Mouse (Mus musculus) CD4-positive, CD25-positive, alpha-beta regulatory T cell (primary cell): ENCODE results near the gene Tnfrsf23. TPM values are rescaled to one million over a fixed set of nuclear protein-coding genes. Genes with fewer than 3 reads are reported as not detected.

ENCODE experiments used
- polyA plus RNA-seq: library from polyadenylated mRNA; unstranded; fragments of 100-300 nt; shearing (Covaris generic); gene quantifications from one replicate; pipeline ENCODE4 v1.2.1, GENCODE M21; 2017

The Tnfrsf23 gene
- 2.5 TPM for polyA plus RNA-seq

GRCm38 (mm10) chr7:143685359-143686067 lies at the start of gene Tnfrsf23:
Tnfrsf23 (minus strand) TSS chr7:143685872.

DNA sequence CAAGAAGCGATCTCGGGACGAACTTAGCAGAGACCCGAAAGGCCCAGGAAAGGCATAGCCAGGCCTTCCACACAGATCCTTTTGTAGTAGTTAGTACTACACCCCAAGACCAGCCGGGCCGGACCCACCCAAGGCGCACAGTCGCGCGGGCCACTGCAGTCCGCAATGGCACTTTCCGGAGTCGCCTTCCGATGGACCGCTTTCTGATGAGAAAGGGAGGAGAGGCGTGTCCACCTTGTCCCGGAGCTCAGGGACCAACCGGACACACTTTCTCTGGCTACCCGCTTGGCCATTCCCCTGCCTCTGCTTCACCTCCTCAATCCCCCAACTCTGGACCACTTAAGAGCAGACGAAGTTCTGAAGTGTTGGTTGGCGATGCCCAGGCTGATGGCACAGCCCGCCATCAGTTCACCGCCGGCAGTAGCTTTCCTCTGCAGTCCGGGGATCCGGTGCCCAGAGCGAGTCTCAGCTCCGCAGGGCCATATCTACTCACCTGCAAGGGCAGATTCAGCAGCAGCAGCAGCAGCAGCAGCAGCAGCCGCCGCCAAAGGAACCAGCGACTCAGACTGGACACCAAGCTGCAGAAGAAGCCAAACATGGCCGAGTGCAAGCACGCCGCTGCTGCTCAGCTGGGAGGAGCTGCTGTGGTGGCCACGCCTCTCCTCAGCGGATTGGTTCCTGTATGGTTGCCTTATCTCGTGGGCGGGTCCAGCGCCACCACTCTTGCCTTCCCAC lies 36.5 kb downstream of the Tnfrsf23 start, which contains the start of gene Tnfrsf22:
TSS of gene Tnfrsf22 (minus strand) at position 628 of the 735 bp plus-strand sequence.

GRCm38 (mm10) chr7:143628540-143628939 lies 57.1 kb downstream of the Tnfrsf23 start, which contains the start of gene Tnfrsf26:
Tnfrsf26 (minus strand) TSS chr7:143628722.

Other genes starting within 250 kb of the Tnfrsf23 start
- gene Cdkn1c, start 224.8 kb downstream of the Tnfrsf23 start, polyA plus RNA-seq, result 7.4 TPM
- gene Slc22a18, start 212.1 kb downstream of the Tnfrsf23 start, polyA plus RNA-seq, result 0.51 TPM
- not detected for gene Phlda2, start 182.7 kb downstream of the Tnfrsf23 start, polyA plus RNA-seq
- gene Nap1l4, start 136.8 kb downstream of the Tnfrsf23 start, polyA plus RNA-seq, result 299 TPM
- 48.2 TPM for gene Cars, start 85.8 kb downstream of the Tnfrsf23 start, polyA plus RNA-seq
- 24.0 TPM for gene Tnfrsf26, start 57.1 kb downstream of the Tnfrsf23 start, polyA plus RNA-seq
- gene Tnfrsf22, start 36.2 kb downstream of the Tnfrsf23 start, polyA plus RNA-seq, result 22.3 TPM
- 21.2 TPM for gene Osbpl5, start 71.1 kb upstream of the Tnfrsf23 start, polyA plus RNA-seq
- not detected for gene Mrgprg, start 81.1 kb upstream of the Tnfrsf23 start, polyA plus RNA-seq
- gene Mrgpre, start 98.6 kb upstream of the Tnfrsf23 start, polyA plus RNA-seq, result 7.4 TPM
- gene Nadsyn1, start 137.0 kb upstream of the Tnfrsf23 start, polyA plus RNA-seq, result 17.7 TPM
- 33.4 TPM for gene Dhcr7, start 137.3 kb upstream of the Tnfrsf23 start, polyA plus RNA-seq
- not detected for gene Gm498, start 181.0 kb upstream of the Tnfrsf23 start, polyA plus RNA-seq